Mouse (Mus musculus) lung, postnatal 36 days (tissue): ENCODE results near the gene Krtap9-5.
A peak's percentile ranks its signal among the peaks of the same experiment; 100 is the strongest.

ENCODE experiments used
- DNase-seq: peaks from one replicate; pipeline ENCODE4 v3.0.0; 2022; ENCODE audit warnings: mixed read lengths

The Krtap9-5 gene

GRCm38 (mm10) chr11:99948175-99948574, at the start of gene Krtap9-5:
Gene Krtap9-5 (plus strand): TSS chr11:99948475.
- no peak for DNase-seq

- DNase-seq, result no peak
Observed at GRCm38 (mm10) chr11:99907620-99908019, 40.7 kb upstream of the Krtap9-5 start, which contains the start of gene Krtap31-1. Gene Krtap31-1 (plus strand): TSS chr11:99907920.

DNA sequence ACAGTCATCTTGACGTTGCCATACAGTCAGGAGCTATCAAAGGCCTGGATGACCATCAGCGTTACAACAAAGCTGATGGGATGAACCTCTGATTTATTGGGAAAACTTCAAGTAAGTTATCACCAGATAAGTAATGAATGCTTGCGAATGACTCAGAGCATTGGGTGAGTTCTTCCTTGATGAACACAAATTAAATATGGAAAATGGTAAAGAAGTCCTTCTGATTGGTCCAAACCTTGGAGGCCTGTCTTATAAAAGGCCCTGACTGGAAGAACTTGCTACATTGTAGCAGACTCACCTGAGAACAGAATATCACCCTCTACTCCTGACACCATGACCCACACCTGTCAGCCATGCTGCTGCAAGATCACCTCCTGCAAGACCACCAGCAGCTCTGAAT, 33.8 kb upstream of the Krtap9-5 start, which contains the start of gene Gm11565:
TSS of gene Gm11565 (plus strand) at position 301 of the 400 bp plus-strand sequence.
- no peak for DNase-seq

GRCm38 (mm10) chr11:99935991-99936390, 12.3 kb upstream of the Krtap9-5 start, which contains the start of gene Krtap31-2:
Gene Krtap31-2 (plus strand): TSS chr11:99936291.
- no peak for DNase-seq

- no peak for DNase-seq
Observed at GRCm38 (mm10) chr11:99937751-99938264, 10.5 kb upstream of the Krtap9-5 start.

GRCm38 (mm10) chr11:99964213-99964612, 15.9 kb downstream of the Krtap9-5 start:
- no peak for DNase-seq

DNA sequence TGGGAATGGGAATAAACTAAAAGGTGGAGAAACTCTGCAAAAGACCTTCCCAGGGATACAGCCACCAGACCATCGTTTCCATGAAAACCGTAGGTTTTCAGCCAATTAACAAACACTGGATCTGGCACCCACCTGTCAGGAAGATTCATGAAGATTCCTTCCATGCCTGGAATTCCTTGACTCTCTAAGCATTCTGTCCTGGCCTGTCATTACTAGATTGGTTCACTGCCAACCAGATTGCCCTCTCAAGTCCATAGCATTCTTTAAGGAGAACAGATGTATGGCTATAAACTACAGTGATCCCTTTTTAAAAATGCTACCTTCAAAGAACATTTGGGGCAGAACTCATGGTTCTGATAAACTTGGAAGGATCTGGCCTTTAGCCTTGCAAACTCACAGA, 17.7 kb downstream of the Krtap9-5 start:
- DNase-seq, result no peak

GRCm38 (mm10) chr11:99978953-99979352, 30.7 kb downstream of the Krtap9-5 start, which contains the start of gene Krtap29-1:
Gene Krtap29-1 (minus strand): TSS chr11:99979053.
- DNase-seq, result no peak

GRCm38 (mm10) chr11:99982731-99983130, 34.5 kb downstream of the Krtap9-5 start:
- DNase-seq, result no peak

- no peak for DNase-seq
Observed at GRCm38 (mm10) chr11:99983442-99983841, 35.2 kb downstream of the Krtap9-5 start.

DNA sequence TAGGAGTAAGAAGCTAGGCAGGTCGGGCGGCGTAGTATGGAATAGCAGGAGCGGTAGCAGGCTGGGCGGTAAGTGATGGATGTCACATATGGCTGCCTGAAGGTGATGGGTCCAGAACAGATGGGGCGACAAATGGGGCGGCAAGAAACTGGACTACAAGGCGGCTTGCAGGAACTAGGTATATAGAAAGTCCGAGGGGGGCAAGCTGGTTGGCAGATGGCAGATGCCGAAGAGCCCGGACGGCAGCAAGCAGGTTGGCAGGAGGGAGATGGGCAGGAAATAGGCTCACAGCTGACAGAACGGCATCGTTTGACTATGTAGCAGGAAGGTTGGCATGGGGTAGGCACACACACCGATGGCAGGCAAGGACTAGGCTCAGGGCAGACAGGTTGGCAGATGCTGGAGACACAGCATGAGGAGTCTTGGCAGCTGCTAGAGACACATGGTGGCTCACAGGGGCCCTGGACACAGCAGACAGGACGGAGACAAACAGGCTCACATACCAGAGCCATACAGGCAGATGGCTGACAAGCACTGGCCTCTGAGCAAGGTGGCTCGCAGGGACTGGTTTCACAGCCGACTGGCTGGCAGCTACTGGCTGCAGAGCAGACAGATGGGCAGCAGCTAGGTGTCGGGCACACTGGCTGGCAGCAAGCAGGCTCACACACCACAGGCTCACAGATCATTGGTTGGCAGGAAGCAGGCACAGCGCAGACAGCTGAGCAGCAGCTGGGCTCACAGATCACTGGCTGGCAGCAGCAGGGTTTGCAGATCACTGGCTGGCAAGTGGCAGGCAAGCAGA, 37.2 kb downstream of the Krtap9-5 start:
- DNase-seq, result no peak

- no peak for DNase-seq
Observed at GRCm38 (mm10) chr11:99986180-99986647, 37.9 kb downstream of the Krtap9-5 start, which contains the start of gene Krtap16-1. Gene Krtap16-1 (minus strand): TSS chr11:99986597.

- no peak for DNase-seq
Observed at GRCm38 (mm10) chr11:99988530-99988929, 40.3 kb downstream of the Krtap9-5 start.

GRCm38 (mm10) chr11:99989881-99990405, 41.7 kb downstream of the Krtap9-5 start:
- no peak for DNase-seq

- no peak for DNase-seq
Observed at GRCm38 (mm10) chr11:99990571-99990970, 42.3 kb downstream of the Krtap9-5 start.

- peak; percentile 32 for DNase-seq
Observed at GRCm38 (mm10) chr11:99993620-99994383, 45.5 kb downstream of the Krtap9-5 start, which contains the start of gene Krtap17-1. Gene Krtap17-1 (minus strand): TSS chr11:99993994.

- no peak for DNase-seq
Observed at GRCm38 (mm10) chr11:99994384-99994661, 46.0 kb downstream of the Krtap9-5 start.

- no peak for DNase-seq
Observed at GRCm38 (mm10) chr11:99999091-99999490, 50.8 kb downstream of the Krtap9-5 start.
